Mouse (Mus musculus) heart, postnatal 4 days (tissue): ENCODE data around the gene Gpx2. TPM values are rescaled to one million over a fixed set of nuclear protein-coding genes. Genes with fewer than 3 reads are reported as not detected.

Source experiments
- DNase-seq: peaks from one replicate; pipeline ENCODE4 v3.0.0; 2021
- total RNA-seq, 2 experiments: library from RNA; stranded (reverse); gene quantifications; 2 replicates each; pipeline ENCODE4 v1.2.3; 2021

The Gpx2 gene
- not detected for total RNA-seq

- no peak for DNase-seq
These were observed at the start of gene Gpx2 for GRCm38 (mm10) chr12:76795350-76795749. Gene Gpx2, minus strand, starts transcription at chr12:76795554.

- DNase-seq = no peak
These were observed 49.1 kb upstream of the Gpx2 start for GRCm38 (mm10) chr12:76844346-76845061.

GRCm38 (mm10) chr12:76840081-76840480 lies 44.7 kb upstream of the Gpx2 start:
- DNase-seq = no peak

- no peak for DNase-seq
These were observed 43.9 kb upstream of the Gpx2 start for GRCm38 (mm10) chr12:76839298-76839697.

- no peak for DNase-seq
These were observed 42.7 kb upstream of the Gpx2 start for GRCm38 (mm10) chr12:76837844-76838650.

- peak; percentile 97 for DNase-seq
These were observed 41.9 kb upstream of the Gpx2 start for GRCm38 (mm10) chr12:76837101-76837843.

- peak; percentile 28 for DNase-seq
These were observed 37.4 kb upstream of the Gpx2 start for GRCm38 (mm10) chr12:76832704-76833103.

GRCm38 (mm10) chr12:76825283-76825682 lies 29.9 kb upstream of the Gpx2 start:
- DNase-seq = no peak

GRCm38 (mm10) chr12:76822651-76823041 lies 27.3 kb upstream of the Gpx2 start, which contains the start of gene Rab15:
Gene Rab15, minus strand, starts transcription at chr12:76822908.
- no peak for DNase-seq

- peak; percentile 28 for DNase-seq
These were observed 26.8 kb upstream of the Gpx2 start for GRCm38 (mm10) chr12:76822002-76822650.

- no peak for DNase-seq
These were observed 25.3 kb upstream of the Gpx2 start for GRCm38 (mm10) chr12:76820615-76821014.

- no peak for DNase-seq
These were observed 24.5 kb upstream of the Gpx2 start for GRCm38 (mm10) chr12:76819816-76820215.

- DNase-seq = no peak
These were observed 23.6 kb upstream of the Gpx2 start for GRCm38 (mm10) chr12:76818908-76819307.

GRCm38 (mm10) chr12:76818120-76818519 lies 22.8 kb upstream of the Gpx2 start:
- DNase-seq = no peak

GRCm38 (mm10) chr12:76817176-76817575 lies 21.8 kb upstream of the Gpx2 start:
- no peak for DNase-seq

GRCm38 (mm10) chr12:76816720-76817119 lies 21.4 kb upstream of the Gpx2 start:
- DNase-seq = no peak

- no peak for DNase-seq
These were observed 18.8 kb upstream of the Gpx2 start for GRCm38 (mm10) chr12:76814120-76814519.

GRCm38 (mm10) chr12:76813543-76813942 lies 18.2 kb upstream of the Gpx2 start:
- DNase-seq = no peak

- no peak for DNase-seq
These were observed 15.7 kb upstream of the Gpx2 start for GRCm38 (mm10) chr12:76811006-76811405.

GRCm38 (mm10) chr12:76810491-76810890 lies 15.1 kb upstream of the Gpx2 start:
- no peak for DNase-seq

GRCm38 (mm10) chr12:76807796-76808195 lies 12.4 kb upstream of the Gpx2 start:
- DNase-seq = no peak

- DNase-seq = no peak
These were observed 9.9 kb upstream of the Gpx2 start for GRCm38 (mm10) chr12:76805056-76805811.
